Mouse (Mus musculus): ENCODE data around the gene Scgb2b20.
"Not testable (repeated sequence)": the region's sequence is repeated elsewhere in the genome, so short reads cannot be mapped to it uniquely, and the experiment has no call there.

The Scgb2b20 gene

GRCm38 (mm10) chr7:33366222-33366621, at the start of gene Scgb2b20:
TSS of gene Scgb2b20 (minus strand) at chr7:33366322.
- not testable (repeated sequence) for DNase-seq

- DNase-seq = not testable (repeated sequence)
Measured at GRCm38 (mm10) chr7:33409681-33410080, 43.6 kb upstream of the Scgb2b20 start.

- no peak for DNase-seq
Measured at GRCm38 (mm10) chr7:33401650-33402049, 35.5 kb upstream of the Scgb2b20 start.

- DNase-seq = not testable (repeated sequence)
Measured at GRCm38 (mm10) chr7:33399749-33400148, 33.6 kb upstream of the Scgb2b20 start.

GRCm38 (mm10) chr7:33372934-33373333, 6.8 kb upstream of the Scgb2b20 start, which contains the start of gene Scgb1b20:
TSS of gene Scgb1b20 (plus strand) at chr7:33373234.
- DNase-seq = not testable (repeated sequence)

Data from thymus, adult 18-20 months (tissue).